Mouse (Mus musculus) forebrain, embryonic 10.5 days (tissue): ENCODE measurements at regions not wholly inside any gene's neighbourhood (a gene's known extent, or its start where the extent isn't known, plus 50 kb on each side); places are given as distances from the start of the nearest gene placed in this dataset.

ENCODE experiments used
- DNase-seq: peaks from one replicate; pipeline ENCODE4 v3.0.0-alpha.2; 2017; ENCODE audit warnings: low spot score; ENCODE audit errors: extremely low spot score
- H3K27ac ChIP-seq: fragments of 300-500 bp; sonication (generic); 2 replicates; pipeline ENCODE4 v1.5.1; 2016; ENCODE audit warnings: mild to moderate bottlenecking
- H3K27me3 ChIP-seq: fragments of 300-500 bp; sonication (generic); 2 replicates; pipeline ENCODE4 v1.6.1; 2016; ENCODE audit warnings: mild to moderate bottlenecking; ENCODE audit not compliant: poor library complexity, severe bottlenecking
- H3K36me3 ChIP-seq: fragments of 300-500 bp; sonication (generic); replicated peaks from 2 replicates; pipeline ENCODE4 v1.6.1; 2016; ENCODE audit warnings: mild to moderate bottlenecking, moderate library complexity
- H3K4me1 ChIP-seq: fragments of 300-500 bp; sonication (generic); 2 replicates; pipeline ENCODE4 v1.6.1; 2016
- H3K4me3 ChIP-seq: fragments of 300-500 bp; sonication (generic); 2 replicates; pipeline ENCODE4 v1.5.1; 2016; ENCODE audit warnings: mild to moderate bottlenecking, moderate library complexity
- H3K9me3 ChIP-seq: fragments of 300-500 bp; sonication (generic); 2 replicates; pipeline ENCODE4 v1.6.1; 2016; ENCODE audit warnings: mild to moderate bottlenecking, moderate library complexity
- WGBS: fragments of 180-500 bp; shearing (Covaris S2); methylation state at CpG from one replicate; pipeline ENCODE4 v1.1.7; 2016; 5-methylcytosine and 5-hydroxymethylcytosine counted together

- no peak overlapping the region for H3K27ac ChIP-seq
- peaks cover 9% of the 10 kb centered on the region; the same call in 1 of the 2 replicates for H3K4me1 ChIP-seq
- H3K4me3 ChIP-seq: no peak overlapping the region
- no peak for DNase-seq
- H3K27me3 ChIP-seq: no peaks in the 10 kb centered on the region; the same call in 1 of the 2 replicates
- H3K9me3 ChIP-seq: no peaks in the 10 kb centered on the region
- WGBS: 85% methylated on average over 10 of the region's 10 CpGs
- no peaks in the 10 kb centered on the region for H3K36me3 ChIP-seq
These were observed 184.9 kb upstream of the Ccdc122 start for GRCm38 (mm10) chr14:76851473-76852214.

GRCm38 (mm10) chr14:76850641-76851040, 185.9 kb upstream of the Ccdc122 start:
- no peak for DNase-seq
- Histone ChIP-seq H3K27ac (no peak overlapping the region), H3K27me3 (no peaks in the 10 kb centered on the region; the same call in 1 of the 2 replicates), H3K36me3 (no peaks in the 10 kb centered on the region), H3K4me3 (no peak overlapping the region), H3K9me3 (no peaks in the 10 kb centered on the region), H3K4me1 (peaks cover 9% of the 10 kb centered on the region; the same call in 1 of the 2 replicates)
- WGBS: 89% methylated on average over 4 of the region's 4 CpGs

GRCm38 (mm10) chr14:76850051-76850450, 186.5 kb upstream of the Ccdc122 start:
- H3K4me3 ChIP-seq: no peak overlapping the region
- no peak for DNase-seq
- H3K27ac ChIP-seq: no peak overlapping the region
- H3K36me3 ChIP-seq: no peaks in the 10 kb centered on the region
- no peaks in the 10 kb centered on the region for H3K9me3 ChIP-seq
- peaks cover 5% of the 10 kb centered on the region; the same call in 1 of the 2 replicates for H3K4me1 ChIP-seq
- H3K27me3 ChIP-seq: no peaks in the 10 kb centered on the region; the same call in 1 of the 2 replicates
- WGBS: 42% methylated on average over 13 of the region's 13 CpGs

- no peak for DNase-seq
- Histone ChIP-seq H3K27me3 (no peaks in the 10 kb centered on the region; the same call in 1 of the 2 replicates), H3K4me3 (no peak overlapping the region), H3K36me3 (no peaks in the 10 kb centered on the region), H3K4me1 (0 out of 2 replicates have a peak, but pooled peaks cover 4% of the 10 kb centered on the region), H3K9me3 (no peaks in the 10 kb centered on the region), H3K27ac (no peak overlapping the region)
- WGBS: 84% methylated on average over 6 of the region's 6 CpGs
These were observed 186.9 kb upstream of the Ccdc122 start for GRCm38 (mm10) chr14:76849636-76850035.

GRCm38 (mm10) chr14:76849071-76849470, 187.5 kb upstream of the Ccdc122 start:
- no peak overlapping the region for H3K27ac ChIP-seq
- H3K27me3 ChIP-seq: no peaks in the 10 kb centered on the region; the same call in 1 of the 2 replicates
- H3K9me3 ChIP-seq: no peaks in the 10 kb centered on the region
- 0 out of 2 replicates have a peak, but pooled peaks cover 4% of the 10 kb centered on the region for H3K4me1 ChIP-seq
- DNase-seq: no peak
- no peaks in the 10 kb centered on the region for H3K36me3 ChIP-seq
- H3K4me3 ChIP-seq: no peak overlapping the region
- 73% methylated on average over 3 of the region's 3 CpGs for WGBS

GRCm38 (mm10) chr14:76845706-76846105, 190.9 kb upstream of the Ccdc122 start:
- WGBS: 76% methylated on average over 3 of the region's 3 CpGs
- Histone ChIP-seq H3K27ac (no peak overlapping the region), H3K4me3 (no peak overlapping the region)

GRCm38 (mm10) chr14:76844717-76845116, 191.9 kb upstream of the Ccdc122 start:
- no peak overlapping the region for H3K4me3 ChIP-seq
- H3K36me3 ChIP-seq: no peaks in the 10 kb centered on the region
- no peak overlapping the region for H3K27ac ChIP-seq
- H3K27me3 ChIP-seq: no peaks in the 10 kb centered on the region; the same call in 1 of the 2 replicates
- 91% methylated on average over 1 of the region's 1 CpGs for WGBS
- no peaks in the 10 kb centered on the region for H3K9me3 ChIP-seq
- no peaks in the 10 kb centered on the region for H3K4me1 ChIP-seq
- no peak for DNase-seq

More at GRCm38 (mm10) chr14:76845706-76846105, 190.9 kb upstream of the Ccdc122 start:
- no peaks in the 10 kb centered on the region; the same call in 1 of the 2 replicates for H3K27me3 ChIP-seq
- H3K4me1 ChIP-seq: 0 out of 2 replicates have a peak, but pooled peaks cover 4% of the 10 kb centered on the region
- no peaks in the 10 kb centered on the region for H3K36me3 ChIP-seq
- no peaks in the 10 kb centered on the region for H3K9me3 ChIP-seq
- no peak for DNase-seq

GRCm38 (mm10) chr14:76837583-76838220, 198.9 kb upstream of the Ccdc122 start:
- Histone ChIP-seq H3K4me1 (peaks cover 9% of the 10 kb centered on the region), H3K9me3 (no peaks in the 10 kb centered on the region), H3K27ac (no peak overlapping the region), H3K36me3 (no peaks in the 10 kb centered on the region), H3K4me3 (no peak overlapping the region), H3K27me3 (no peaks in the 10 kb centered on the region)
- no peak for DNase-seq
- 93% methylated on average over 5 of the region's 5 CpGs for WGBS

- H3K27me3 ChIP-seq: no peaks in the 10 kb centered on the region
- 73% methylated on average over 10 of the region's 10 CpGs for WGBS
- no peaks in the 10 kb centered on the region for H3K9me3 ChIP-seq
- no peaks in the 10 kb centered on the region for H3K36me3 ChIP-seq
- H3K4me3 ChIP-seq: no peak overlapping the region
- H3K27ac ChIP-seq: no peak overlapping the region
- DNase-seq: no peak
- peaks cover 9% of the 10 kb centered on the region for H3K4me1 ChIP-seq
These were observed 199.6 kb upstream of the Ccdc122 start for GRCm38 (mm10) chr14:76836926-76837516.

GRCm38 (mm10) chr14:76836271-76836670, 200.3 kb upstream of the Ccdc122 start:
- DNase-seq: no peak

GRCm38 (mm10) chr14:76834084-76834483, 202.5 kb upstream of the Ccdc122 start:
- DNase-seq: no peak
- peaks cover 9% of the 10 kb centered on the region for H3K4me1 ChIP-seq
- 75% methylated on average over 6 of the region's 6 CpGs for WGBS

More at GRCm38 (mm10) chr14:76836271-76836670, 200.3 kb upstream of the Ccdc122 start:
- H3K27me3 ChIP-seq: no peaks in the 10 kb centered on the region
- H3K4me3 ChIP-seq: no peak overlapping the region
- WGBS: 95% methylated on average over 2 of the region's 2 CpGs
- H3K27ac ChIP-seq: no peak overlapping the region
- no peaks in the 10 kb centered on the region for H3K9me3 ChIP-seq
- H3K4me1 ChIP-seq: peaks cover 9% of the 10 kb centered on the region
- H3K36me3 ChIP-seq: no peaks in the 10 kb centered on the region

GRCm38 (mm10) chr14:76829161-76829510, 207.4 kb upstream of the Ccdc122 start:
- no peaks in the 10 kb centered on the region for H3K27me3 ChIP-seq
- DNase-seq: no peak
- no peaks in the 10 kb centered on the region for H3K9me3 ChIP-seq
- H3K27ac ChIP-seq: no peak overlapping the region
- no peaks in the 10 kb centered on the region for H3K36me3 ChIP-seq
- 81% methylated on average over 1 of the region's 1 CpGs for WGBS
- H3K4me3 ChIP-seq: no peak overlapping the region
- peaks cover 8% of the 10 kb centered on the region for H3K4me1 ChIP-seq

More at GRCm38 (mm10) chr14:76834084-76834483, 202.5 kb upstream of the Ccdc122 start:
- H3K9me3 ChIP-seq: no peaks in the 10 kb centered on the region
- H3K36me3 ChIP-seq: no peaks in the 10 kb centered on the region
- no peak overlapping the region for H3K27ac ChIP-seq
- H3K4me3 ChIP-seq: no peak overlapping the region
- no peaks in the 10 kb centered on the region for H3K27me3 ChIP-seq
